Mouse (Mus musculus) E14TG2a.4 (cell line): ENCODE data around the gene Snrpa.

Experiments used
- CTCF ChIP-seq: conservative IDR thresholded peaks from 2 replicates; pipeline ENCODE4 v1.5.1; 2014; ENCODE audit warnings: low read length
- NANOG ChIP-seq: IDR thresholded peaks from 2 replicates; pipeline ENCODE4 v1.6.1; 2014; ENCODE audit warnings: borderline replicate concordance, low read length, mixed read lengths
- POU5F1 ChIP-seq: IDR thresholded peaks from 2 replicates; pipeline ENCODE4 v1.6.1; 2014; ENCODE audit warnings: low read length, borderline replicate concordance

DNA sequence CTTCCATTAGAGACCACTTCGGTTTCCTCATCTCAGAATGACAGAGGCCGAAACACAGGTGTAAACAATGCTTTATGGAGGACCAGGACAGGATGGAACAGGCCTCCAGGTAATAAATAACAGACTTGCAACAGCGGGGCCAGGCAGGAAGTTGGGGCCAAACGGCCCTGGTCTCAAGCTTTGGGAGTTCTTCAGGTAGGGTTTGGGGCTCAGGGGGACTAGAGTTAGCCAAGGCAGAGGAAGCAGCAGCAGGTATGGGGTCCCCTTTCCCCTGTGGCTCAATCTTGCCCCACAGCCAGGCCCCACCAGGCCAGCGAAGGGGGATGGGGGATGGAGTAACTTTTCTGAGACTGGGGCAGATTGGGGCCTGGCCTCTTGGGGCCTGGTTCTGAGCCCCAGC is 27.7 kb downstream of the Snrpa start:
- no peak for TF ChIP-seq CTCF
- TF ChIP-seq POU5F1, result no peak
- no peak for TF ChIP-seq NANOG
